ENCODE assay signal across 7 mouse cellular contexts in the genomic region with DNA sequence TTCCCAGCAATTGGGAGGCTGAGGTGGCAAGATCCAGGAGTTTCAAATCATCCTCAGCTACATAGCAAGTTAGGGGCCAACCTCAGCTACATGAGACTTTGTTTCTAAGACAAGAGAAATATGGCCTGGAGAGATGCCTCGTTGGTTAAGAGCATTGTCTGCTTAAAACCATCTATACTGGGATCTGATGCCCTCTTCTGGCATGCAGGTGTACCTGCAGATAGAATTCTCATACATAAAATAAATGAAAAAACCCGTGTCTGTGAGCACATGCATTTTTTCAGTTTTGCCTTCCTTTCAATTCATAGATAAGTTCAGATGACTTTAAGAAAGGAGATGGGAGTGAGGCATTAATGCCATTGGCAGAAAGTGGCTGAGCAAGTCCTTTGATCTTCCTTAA. TPM values are rescaled to one million over a fixed set of nuclear protein-coding genes. Genes with fewer than 3 reads are reported as not detected.
DNase-seq lines count a peak whose midpoint lies in the region; ATAC-seq lines count a peak whose summit lies in the region.

No protein-coding gene starts in this region.

- peak; percentile 74 for ATAC-seq in CD4-positive, CD25-positive, alpha-beta regulatory T cell, adult 4 months

- H3K4me1 ChIP-seq in limb, embryonic 10.5 days: no peaks in the 10 kb centered on the region

- H3K27me3 ChIP-seq in limb, embryonic 10.5 days (ENCODE audit: low read depth, poor library complexity, severe bottlenecking): no peaks in the 10 kb centered on the region

- 29% methylated on average over 2 of the region's 2 CpGs for WGBS in limb, embryonic 10.5 days

- no peak overlapping the region for H3K27ac ChIP-seq in limb, embryonic 10.5 days

- no peak overlapping the region for H3K4me3 ChIP-seq in limb, embryonic 10.5 days

- no peaks in the 10 kb centered on the region for H3K9me3 ChIP-seq in limb, embryonic 10.5 days (replicated peaks)

- H3K36me3 ChIP-seq in limb, embryonic 10.5 days: peaks cover 36% of the 10 kb centered on the region

- DNase-seq in kidney, adult 8-10 months: peak; percentile 7 to 13
- no peak for DNase-seq in kidney, adult 11 months
- peak; percentile 40 for DNase-seq in MN1 (ENCODE audit: low spot score)
- peak; percentile 26 for DNase-seq in lung, postnatal 36 days
- DNase-seq in limb, embryonic 10.5 days (ENCODE audit: low spot score): no peak
- no peak for DNase-seq in layer of hippocampus, adult 11-12 months (ENCODE audit: low spot score)

RNA-seq across cellular contexts. Expression of gene Ccnyl1, which starts 19.6 kb away (rescaled TPM):
- under 1 TPM; 0.61 to 0.90 TPM for polyA plus RNA-seq in CD4-positive, CD25-positive, alpha-beta regulatory T cell, adult 4 months (2017; shearing (Covaris generic))
- polyA plus RNA-seq in limb, embryonic 10.5 days (2016; fragmentation: Nextera tagmentation; extraction: Ambion mirVana): 6.4 TPM in 2 replicates

RNA-seq across cellular contexts. Expression of gene Fzd5, which starts 27.7 kb away (rescaled TPM):
- polyA plus RNA-seq in CD4-positive, CD25-positive, alpha-beta regulatory T cell, adult 4 months (2017; shearing (Covaris generic)): under 1 TPM; 0.19 to 0.63 TPM
- polyA plus RNA-seq in limb, embryonic 10.5 days (2016; fragmentation: Nextera tagmentation; extraction: Ambion mirVana): 0.28 and 0.29 TPM in 2 replicates

Comparison
In these comparisons a context has a peak if more than half of its experiments do, and no peak if none do; other contexts are left out.
1. DNase-seq: peak in kidney, adult 8-10 months (2 of 2), MN1 (single experiment) and lung, postnatal 36 days (single experiment); none in kidney, adult 11 months (single experiment), limb, embryonic 10.5 days (single experiment) and layer of hippocampus, adult 11-12 months (single experiment).